Mouse (Mus musculus): ENCODE measurements around the gene Pgp.
A peak's percentile ranks its signal among the peaks of the same experiment; 100 is the strongest.
"Not testable (repeated sequence)": the region's sequence is repeated elsewhere in the genome, so short reads cannot be mapped to it uniquely, and the experiment has no call there.

Gene Pgp

DNA sequence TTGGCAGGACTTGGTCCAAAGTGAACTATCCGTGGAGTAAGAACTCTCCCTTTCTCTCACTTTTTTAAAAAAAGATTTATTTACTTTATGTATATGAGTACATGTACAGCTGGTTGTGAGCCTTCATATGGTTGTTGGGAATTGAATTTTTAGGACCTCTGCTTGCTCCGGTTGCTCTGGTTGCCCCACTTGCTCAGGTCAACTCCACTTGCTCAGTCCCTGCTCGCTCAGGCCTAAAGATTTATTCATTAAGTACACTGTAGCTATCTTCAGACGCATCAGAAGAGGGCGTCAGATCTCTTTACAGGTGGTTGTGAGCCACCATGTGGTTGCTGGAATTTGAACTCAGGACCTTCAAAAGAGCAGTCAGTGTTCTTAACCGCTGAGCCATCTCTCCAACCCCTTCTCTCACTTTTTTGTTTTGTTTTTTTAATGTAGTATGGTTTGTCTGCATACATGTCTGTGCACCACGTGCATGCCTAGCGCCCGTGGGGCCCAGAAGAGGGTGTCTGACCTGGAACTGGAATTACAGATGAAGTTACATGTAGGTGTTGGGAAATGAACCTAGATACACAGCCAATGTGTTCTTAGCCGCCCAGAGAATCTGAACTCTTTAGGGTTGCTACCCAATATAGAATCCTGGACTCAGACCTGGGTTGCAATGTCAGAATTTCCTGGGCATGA, 14.5 kb upstream of the Pgp start:
- DNase-seq (ENCODE audit: low read depth, low spot score): not testable (repeated sequence)

- peak; percentile 74 for DNase-seq (ENCODE audit: low read depth, low spot score)
These were observed 8.6 kb upstream of the Pgp start for GRCm38 (mm10) chr17:24461580-24461979.

- no peak for DNase-seq (ENCODE audit: low read depth, low spot score)
These were observed 7.3 kb upstream of the Pgp start for GRCm38 (mm10) chr17:24462932-24463331.

DNA sequence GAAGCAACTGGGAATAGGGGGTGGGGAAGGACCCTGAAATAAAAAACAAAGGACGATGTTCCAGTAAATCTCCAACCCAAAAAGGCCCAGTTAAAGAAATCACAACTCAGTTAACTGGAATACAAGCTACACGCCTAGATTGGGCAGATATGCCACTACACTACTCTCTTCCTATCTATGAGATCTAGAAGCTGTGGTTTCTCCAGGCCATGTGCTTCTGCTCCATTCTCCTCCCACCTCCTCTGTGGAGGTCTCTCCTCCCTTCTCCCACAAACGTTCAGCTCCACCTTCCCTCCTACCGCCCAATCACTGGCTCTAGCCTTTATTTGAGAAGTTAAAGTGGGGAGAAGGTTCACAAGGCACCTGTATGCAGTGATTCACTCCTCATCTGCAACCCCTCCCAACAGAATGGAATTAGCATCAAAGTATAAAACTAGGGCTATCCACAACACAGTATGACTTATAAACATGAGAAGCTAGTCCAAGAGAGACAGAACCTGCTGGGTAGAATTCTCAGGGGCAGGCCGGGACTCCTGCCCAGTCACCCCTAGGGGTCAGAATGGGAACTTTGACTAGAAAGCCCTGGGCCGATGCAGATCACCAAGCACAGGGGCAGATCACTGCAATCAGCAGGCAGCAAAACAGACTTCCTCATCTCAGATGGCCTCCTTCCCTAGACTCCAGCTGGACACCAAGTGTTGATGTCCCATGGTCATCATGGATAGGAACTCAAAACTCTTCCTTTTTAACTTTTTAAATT, 6.6 kb upstream of the Pgp start:
- peak; percentile 71 for DNase-seq (ENCODE audit: low read depth, low spot score)

GRCm38 (mm10) chr17:24468636-24469246, 1.5 kb upstream of the Pgp start:
- DNase-seq (ENCODE audit: low read depth, low spot score): no peak

- DNase-seq (ENCODE audit: low read depth, low spot score): no peak
These were observed 769 bp upstream of the Pgp start for GRCm38 (mm10) chr17:24469336-24469909.

DNA sequence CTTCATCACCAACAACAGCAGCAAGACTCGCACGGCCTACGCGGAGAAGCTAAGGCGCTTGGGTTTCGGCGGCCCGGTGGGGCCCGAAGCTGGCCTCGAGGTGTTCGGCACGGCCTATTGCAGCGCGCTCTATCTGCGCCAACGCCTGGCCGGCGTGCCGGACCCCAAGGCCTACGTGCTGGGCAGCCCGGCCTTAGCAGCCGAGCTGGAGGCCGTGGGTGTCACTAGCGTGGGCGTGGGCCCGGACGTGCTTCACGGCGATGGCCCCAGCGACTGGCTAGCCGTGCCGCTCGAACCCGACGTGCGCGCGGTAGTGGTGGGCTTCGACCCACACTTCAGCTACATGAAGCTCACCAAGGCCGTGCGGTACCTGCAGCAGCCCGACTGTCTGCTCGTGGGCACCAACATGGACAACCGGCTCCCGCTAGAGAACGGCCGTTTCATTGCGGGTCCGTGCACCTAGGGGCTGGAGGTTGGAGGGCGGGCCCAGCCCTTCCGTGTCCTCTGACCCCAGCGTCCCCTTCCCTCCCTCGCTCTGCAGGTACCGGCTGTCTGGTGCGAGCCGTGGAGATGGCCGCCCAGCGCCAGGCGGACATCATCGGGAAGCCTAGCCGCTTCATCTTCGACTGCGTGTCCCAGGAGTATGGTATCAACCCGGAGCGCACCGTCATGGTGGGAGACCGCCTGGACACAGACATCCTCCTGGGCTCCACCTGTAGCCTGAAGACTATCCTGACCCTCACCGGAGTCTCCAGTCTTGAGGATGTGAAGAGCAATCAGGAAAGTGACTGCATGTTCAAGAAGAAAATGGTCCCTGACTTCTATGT, 722 bp downstream of the Pgp start:
- no peak for DNase-seq (ENCODE audit: low read depth, low spot score)

DNA sequence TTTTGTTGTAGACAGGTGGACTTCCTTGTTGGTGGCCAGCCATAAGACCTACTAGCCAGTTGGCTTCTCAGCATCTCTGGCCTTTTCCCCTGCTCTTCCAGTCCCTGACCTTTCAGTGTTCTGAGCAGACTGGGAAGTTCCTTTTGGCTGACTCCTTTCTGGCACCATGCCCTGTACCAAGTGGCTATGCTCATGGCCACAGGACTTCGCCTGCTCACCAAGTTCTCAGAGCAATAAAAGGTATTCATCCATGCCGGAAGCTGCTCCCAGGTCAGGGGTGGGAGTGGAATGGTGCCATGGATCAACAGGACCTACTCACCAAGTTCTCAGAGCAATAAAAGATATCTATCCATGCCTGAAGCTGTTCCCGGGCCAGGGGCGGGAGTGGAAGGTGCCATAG, 2.3 kb downstream of the Pgp start:
- DNase-seq (ENCODE audit: low read depth, low spot score): no peak

DNA sequence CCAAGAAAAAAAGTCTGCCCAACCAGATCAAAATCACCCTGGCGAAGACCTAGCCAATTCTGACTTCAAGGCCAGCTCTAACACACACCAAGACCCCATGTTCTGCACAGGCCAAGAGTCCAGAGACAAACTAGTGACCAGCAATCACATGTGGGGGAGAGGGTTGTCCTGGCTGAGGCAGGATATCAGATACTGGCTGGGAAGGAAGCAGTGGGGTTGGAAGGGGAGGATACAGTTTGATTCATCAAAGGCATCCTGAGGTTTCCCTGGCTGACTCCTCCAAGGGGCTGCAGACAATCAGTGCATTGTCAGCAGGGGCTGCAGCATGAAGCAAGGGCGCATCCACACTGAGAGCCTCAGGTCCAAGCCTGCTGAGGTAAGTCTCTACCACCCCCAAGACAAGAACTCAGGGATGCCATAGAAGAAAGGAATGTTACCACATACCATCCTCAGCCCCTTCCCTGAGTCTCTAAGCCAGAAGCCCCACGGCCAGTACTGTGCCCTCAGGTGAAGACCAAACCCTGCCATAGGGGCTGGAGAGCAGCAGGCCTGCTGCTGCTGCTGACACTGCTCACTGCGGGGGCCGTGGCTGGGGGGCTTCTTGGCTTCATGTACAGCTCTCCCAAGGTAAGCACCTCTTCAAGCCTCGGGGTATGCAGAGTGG, 3.6 kb downstream of the Pgp start, which contains the start of gene Bricd5:
Gene Bricd5 (plus strand): TSS at position 273 of the 664 bp plus-strand sequence.
- DNase-seq (ENCODE audit: low read depth, low spot score): no peak

GRCm38 (mm10) chr17:24474557-24474956, 4.4 kb downstream of the Pgp start:
- DNase-seq (ENCODE audit: low read depth, low spot score): no peak

- no peak for DNase-seq (ENCODE audit: low read depth, low spot score)
These were observed 5.4 kb downstream of the Pgp start for GRCm38 (mm10) chr17:24475586-24475985.

- DNase-seq (ENCODE audit: low read depth, low spot score): no peak
These were observed 6.0 kb downstream of the Pgp start for GRCm38 (mm10) chr17:24476022-24476776.

- no peak for DNase-seq (ENCODE audit: low read depth, low spot score)
These were observed 7.1 kb downstream of the Pgp start for GRCm38 (mm10) chr17:24477053-24477984.

DNA sequence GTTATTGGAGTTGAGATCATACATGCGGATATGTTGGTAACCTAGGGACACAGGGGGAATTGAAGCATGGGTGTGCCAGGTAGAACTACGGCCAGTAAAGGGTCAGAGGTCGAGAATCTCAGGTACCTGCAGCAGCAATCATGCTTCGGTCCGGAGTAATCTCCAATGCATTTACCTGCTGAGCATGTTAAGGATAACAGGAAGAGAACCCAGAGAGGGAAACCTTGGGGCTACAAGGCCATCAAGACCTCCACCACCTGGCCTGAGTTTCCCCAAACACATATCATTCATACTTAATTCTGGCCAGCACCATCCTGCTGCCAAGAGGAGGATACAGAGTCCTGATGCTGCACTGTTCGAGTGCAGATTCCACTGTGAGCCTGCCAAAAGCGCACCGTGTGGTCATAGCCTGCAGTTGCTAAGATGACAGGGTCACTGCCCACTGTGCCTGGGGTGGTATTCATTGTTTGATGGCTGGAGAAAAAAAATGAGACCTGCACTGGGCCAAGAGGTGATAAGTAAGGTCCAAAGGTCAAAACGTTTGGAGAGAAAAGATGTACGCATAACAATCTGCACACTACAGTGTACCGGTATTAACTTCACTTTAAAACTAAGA, 7.9 kb downstream of the Pgp start:
- no peak for DNase-seq (ENCODE audit: low read depth, low spot score)

DNA sequence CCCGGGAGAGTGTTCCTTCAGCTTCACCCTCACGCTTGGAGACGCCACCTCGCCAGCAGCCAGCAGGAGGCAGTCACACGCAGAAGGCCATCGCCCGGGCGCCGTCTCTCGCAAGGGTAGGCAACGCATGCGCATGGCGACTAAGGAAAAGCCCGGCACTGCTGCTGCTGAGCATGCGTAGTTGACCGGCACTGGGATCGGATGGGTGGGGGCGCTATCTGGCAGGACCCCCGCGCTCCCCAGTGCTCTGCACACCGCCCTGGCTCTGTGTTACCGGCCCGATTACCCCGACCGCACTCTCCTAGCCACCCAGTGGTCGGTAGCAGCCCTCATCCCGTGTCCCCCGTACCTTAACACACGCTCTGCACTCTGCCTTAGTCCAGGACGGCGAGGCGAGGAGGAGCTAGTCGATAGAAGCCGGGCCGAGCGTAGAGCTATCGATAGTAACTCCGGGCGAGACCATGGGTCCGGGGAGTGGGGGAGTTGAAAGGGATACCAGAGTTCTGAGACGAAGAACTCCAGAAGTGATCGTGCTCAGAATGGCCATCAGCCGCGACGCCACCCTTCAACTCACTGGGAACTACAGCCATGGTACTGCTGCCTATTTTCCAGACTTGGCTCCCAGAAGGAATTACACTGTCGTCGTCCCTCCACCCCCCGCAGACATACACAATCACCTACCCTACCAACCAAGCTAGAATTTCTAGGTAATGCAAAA, 8.6 kb downstream of the Pgp start, which contains the start of gene Mlst8:
Gene Mlst8 (minus strand): TSS at position 416 of the 718 bp plus-strand sequence.
- peak; percentile 97 for DNase-seq (ENCODE audit: low read depth, low spot score)

- no peak for DNase-seq (ENCODE audit: low read depth, low spot score)
These were observed 9.2 kb downstream of the Pgp start for GRCm38 (mm10) chr17:24479431-24479830.

DNA sequence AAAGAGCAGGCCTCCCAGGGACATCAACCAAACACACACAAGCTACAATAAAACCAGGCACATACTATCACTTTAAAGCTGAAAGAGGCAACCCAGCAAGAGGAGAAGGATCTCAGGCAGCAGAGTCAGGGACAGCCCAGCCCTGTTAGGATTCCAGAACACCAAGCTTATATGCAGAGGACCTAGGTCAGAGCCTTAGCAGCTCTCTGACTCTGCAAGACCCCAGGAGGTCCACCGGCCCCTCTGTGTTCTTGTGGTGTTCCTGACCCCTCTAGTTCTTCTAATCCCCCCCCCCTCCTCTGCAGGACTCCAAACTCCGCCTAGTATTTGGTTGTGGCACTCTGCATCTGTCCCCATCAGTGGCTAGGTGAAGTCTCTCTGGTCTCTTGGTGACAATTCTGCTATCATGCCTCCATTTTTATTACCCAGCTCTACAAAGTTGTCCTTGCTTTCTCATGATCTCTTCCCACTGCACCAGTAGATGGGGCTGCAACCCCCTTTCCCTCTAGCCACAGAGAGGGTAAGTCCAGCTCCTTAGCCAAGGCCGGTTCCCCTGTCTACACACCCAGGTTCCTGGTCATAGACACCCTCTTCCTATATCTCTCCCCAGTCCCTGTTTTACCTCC, 10.1 kb downstream of the Pgp start:
- peak; percentile 71 for DNase-seq (ENCODE audit: low read depth, low spot score)
